Mouse (Mus musculus) cerebellum, adult 2 months (tissue): Measurements from ENCODE around the gene Zfp977.

Experiments used
- CTCF ChIP-seq: fragments of 200-500 bp; IDR thresholded peaks from 2 replicates; pipeline ENCODE4 v1.5.1; 2011; ENCODE audit warnings: low read depth, mild to moderate bottlenecking, control low read depth, low read length, moderate library complexity, borderline replicate concordance; ENCODE audit not compliant: insufficient read depth
- POLR2A ChIP-seq: fragments of 200-500 bp; IDR thresholded peaks from 2 replicates; pipeline ENCODE4 v1.6.1; 2011; ENCODE audit warnings: low read length, control low read depth, borderline replicate concordance; ENCODE audit not compliant: insufficient read depth

DNA sequence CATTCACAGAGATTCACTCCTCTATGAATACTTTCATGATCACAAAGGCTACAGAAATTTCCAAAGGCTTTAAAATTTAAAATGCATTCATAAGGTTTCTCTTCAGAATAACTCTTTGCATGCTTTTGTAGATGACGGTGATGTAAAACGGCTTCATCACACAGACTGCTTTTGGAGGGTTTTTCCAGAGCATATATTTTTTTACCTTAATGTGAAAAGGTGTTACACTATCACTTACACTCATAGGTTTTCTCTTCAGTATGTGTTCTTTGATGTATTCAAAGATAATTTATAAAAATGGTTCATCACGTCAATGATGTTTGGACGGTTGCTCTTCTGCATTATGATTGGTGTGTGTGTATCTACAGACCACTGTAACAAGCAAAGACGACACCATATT, 13.9 kb downstream of the Zfp977 start, which contains the start of gene Gm21028:
- no peak for TF ChIP-seq CTCF
- TF ChIP-seq POLR2A: no peak
